Mouse (Mus musculus): ENCODE measurements around the gene Znrf4.
A peak's percentile ranks its signal among the peaks of the same experiment; 100 is the strongest.

Znrf4 gene

GRCm38 (mm10) chr17:56464817-56465216 lies 47.4 kb downstream of the Znrf4 start:
- no peak for DNase-seq (ENCODE audit: low spot score)

GRCm38 (mm10) chr17:56464345-56464744 lies 47.9 kb downstream of the Znrf4 start:
- no peak for DNase-seq (ENCODE audit: low spot score)

- no peak for DNase-seq (ENCODE audit: low spot score)
Measured at GRCm38 (mm10) chr17:56463500-56463899, 48.7 kb downstream of the Znrf4 start.

DNA sequence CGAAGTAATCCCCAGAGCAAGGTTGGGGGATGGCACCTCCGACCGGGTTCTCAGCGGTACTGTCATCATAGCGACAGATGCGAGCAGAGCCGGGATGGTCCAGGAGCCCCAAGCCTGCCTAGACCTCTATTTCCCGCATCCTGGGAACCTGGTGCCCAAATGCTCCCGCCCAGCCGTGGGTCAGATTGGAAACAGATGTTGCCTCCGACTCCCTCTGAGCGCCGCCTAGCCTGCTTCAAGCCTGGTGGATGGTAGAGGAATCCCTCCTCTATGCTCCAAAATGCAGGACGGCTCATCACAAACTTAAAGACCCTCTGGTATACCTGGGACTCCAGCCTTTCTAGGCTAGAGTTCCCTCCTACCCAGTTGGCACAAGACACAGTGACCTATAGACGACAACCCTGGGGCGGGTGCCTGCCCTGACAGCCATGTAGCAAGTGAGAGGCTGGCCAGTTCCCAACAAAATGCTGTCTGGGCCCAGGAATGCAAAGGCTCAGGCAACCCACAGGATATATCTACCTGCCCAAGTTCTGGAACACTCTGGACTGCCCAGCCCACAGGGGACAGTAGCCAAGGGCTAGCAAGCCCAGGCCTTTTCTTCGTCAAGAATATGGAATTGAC lies 49.3 kb downstream of the Znrf4 start:
- DNase-seq (ENCODE audit: low spot score) = no peak

DNA sequence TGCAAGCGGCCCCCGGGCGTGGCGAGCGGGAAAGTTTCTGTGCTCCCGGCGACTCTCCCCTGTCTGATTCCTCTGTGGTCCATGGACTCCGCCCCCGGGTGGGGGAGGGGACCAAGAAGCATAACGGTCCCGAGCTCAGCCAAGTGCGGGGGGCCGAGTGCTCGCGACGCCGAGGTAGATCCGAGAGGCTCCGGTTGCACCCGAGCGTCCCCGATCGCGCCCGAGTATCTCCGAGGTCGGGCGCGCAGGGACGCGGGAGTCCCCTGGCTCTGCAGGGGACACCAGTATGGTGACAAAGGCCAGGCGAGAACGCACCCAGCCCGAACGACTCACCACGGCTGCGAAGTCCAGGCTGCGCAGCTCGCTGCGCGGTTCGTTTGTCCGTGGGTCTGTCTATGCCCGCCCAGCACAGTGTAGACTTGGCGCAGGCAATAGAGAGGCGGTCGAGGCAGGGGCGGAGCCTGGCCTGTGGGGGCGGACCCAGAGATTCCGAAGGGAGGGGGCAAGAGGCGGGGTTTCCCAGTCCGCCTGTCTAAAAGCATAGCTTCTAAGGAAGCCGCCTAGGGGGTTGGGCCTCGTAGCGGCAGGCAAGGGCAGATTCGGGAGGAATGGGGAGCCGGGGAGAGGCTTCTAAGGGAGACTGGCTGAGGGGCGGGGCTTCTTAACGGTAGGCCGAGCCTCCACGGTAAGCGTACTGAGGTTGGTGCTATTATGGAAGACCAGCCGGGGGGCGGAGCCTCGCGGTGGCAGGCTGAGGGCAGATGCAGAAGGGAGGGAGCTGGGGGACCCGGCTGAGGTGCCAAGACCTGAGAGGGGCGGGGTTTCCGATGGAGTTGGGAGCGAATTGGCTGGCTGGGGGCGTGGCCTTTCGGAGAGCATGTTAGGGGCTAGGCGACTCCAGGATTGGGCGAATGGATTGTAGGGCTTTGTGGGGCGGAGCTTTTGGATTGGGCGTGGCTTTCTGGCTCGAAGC lies 50.2 kb downstream of the Znrf4 start:
- peak; percentile 92 for DNase-seq (ENCODE audit: low spot score)

Data from layer of hippocampus, adult 9-10 months (tissue).